Mouse (Mus musculus) adrenal gland, postnatal 4 days (tissue): Measurements from ENCODE around the gene Fgfr2. TPM values are rescaled to one million over a fixed set of nuclear protein-coding genes. Genes with fewer than 3 reads are reported as not detected.

Source experiments
- DNase-seq, 2 experiments: peaks; one replicate each; pipeline ENCODE4 v3.0.0; 2021 to 2022; ENCODE audit warnings: low spot score in 2 of 2, mixed read lengths in 2 of 2
- total RNA-seq, 2 experiments: library from RNA; stranded (reverse); gene quantifications; 2 replicates each; pipeline ENCODE4 v1.2.3; 2021

The Fgfr2 gene
- total RNA-seq, 2 experiments from 2014 or later, result 205 to 210 TPM

GRCm38 (mm10) chr7:131816641-131817040, 1306.5 kb downstream of the Fgfr2 start:
- no peak for DNase-seq

- no peak for DNase-seq
These were observed 1311.0 kb downstream of the Fgfr2 start for GRCm38 (mm10) chr7:131812116-131812515.

- DNase-seq, result no peak
These were observed 1312.2 kb downstream of the Fgfr2 start for GRCm38 (mm10) chr7:131810916-131811315.

- no peak for DNase-seq
These were observed 1313.5 kb downstream of the Fgfr2 start for GRCm38 (mm10) chr7:131809584-131810181.

GRCm38 (mm10) chr7:131807257-131807656, 1315.9 kb downstream of the Fgfr2 start:
- DNase-seq, result no peak

GRCm38 (mm10) chr7:131805525-131806202, 1317.5 kb downstream of the Fgfr2 start:
- DNase-seq, result no peak

- DNase-seq, result peak in 1 of 2 experiments; percentile 6
These were observed 1322.6 kb downstream of the Fgfr2 start for GRCm38 (mm10) chr7:131800416-131801045.

- no peak for DNase-seq
These were observed 1326.0 kb downstream of the Fgfr2 start for GRCm38 (mm10) chr7:131797161-131797560.

- DNase-seq, result no peak
These were observed 1334.4 kb downstream of the Fgfr2 start for GRCm38 (mm10) chr7:131788595-131789206.

GRCm38 (mm10) chr7:131785721-131786120, 1337.4 kb downstream of the Fgfr2 start:
- DNase-seq, result no peak

- no peak for DNase-seq
These were observed 1344.7 kb downstream of the Fgfr2 start for GRCm38 (mm10) chr7:131778271-131778985.

GRCm38 (mm10) chr7:131777461-131778270, 1345.5 kb downstream of the Fgfr2 start:
- DNase-seq, result no peak

GRCm38 (mm10) chr7:131776191-131776752, 1346.9 kb downstream of the Fgfr2 start:
- no peak for DNase-seq

GRCm38 (mm10) chr7:131757922-131758321, 1365.2 kb downstream of the Fgfr2 start:
- no peak for DNase-seq

GRCm38 (mm10) chr7:131747152-131748010, 1375.8 kb downstream of the Fgfr2 start:
- no peak for DNase-seq

GRCm38 (mm10) chr7:131746752-131747151, 1376.4 kb downstream of the Fgfr2 start:
- DNase-seq, result no peak

- no peak for DNase-seq
These were observed 1380.0 kb downstream of the Fgfr2 start for GRCm38 (mm10) chr7:131743193-131743592.

GRCm38 (mm10) chr7:131722783-131723575, 1400.2 kb downstream of the Fgfr2 start:
- no peak for DNase-seq
